Mouse (Mus musculus): ENCODE data around the gene Lhx4. TPM values are rescaled to one million over a fixed set of nuclear protein-coding genes. Genes with fewer than 3 reads are reported as not detected.

The Lhx4 gene
- polyA plus RNA-seq, 1 experiment from 2014 or later, result 0.33 TPM

DNA sequence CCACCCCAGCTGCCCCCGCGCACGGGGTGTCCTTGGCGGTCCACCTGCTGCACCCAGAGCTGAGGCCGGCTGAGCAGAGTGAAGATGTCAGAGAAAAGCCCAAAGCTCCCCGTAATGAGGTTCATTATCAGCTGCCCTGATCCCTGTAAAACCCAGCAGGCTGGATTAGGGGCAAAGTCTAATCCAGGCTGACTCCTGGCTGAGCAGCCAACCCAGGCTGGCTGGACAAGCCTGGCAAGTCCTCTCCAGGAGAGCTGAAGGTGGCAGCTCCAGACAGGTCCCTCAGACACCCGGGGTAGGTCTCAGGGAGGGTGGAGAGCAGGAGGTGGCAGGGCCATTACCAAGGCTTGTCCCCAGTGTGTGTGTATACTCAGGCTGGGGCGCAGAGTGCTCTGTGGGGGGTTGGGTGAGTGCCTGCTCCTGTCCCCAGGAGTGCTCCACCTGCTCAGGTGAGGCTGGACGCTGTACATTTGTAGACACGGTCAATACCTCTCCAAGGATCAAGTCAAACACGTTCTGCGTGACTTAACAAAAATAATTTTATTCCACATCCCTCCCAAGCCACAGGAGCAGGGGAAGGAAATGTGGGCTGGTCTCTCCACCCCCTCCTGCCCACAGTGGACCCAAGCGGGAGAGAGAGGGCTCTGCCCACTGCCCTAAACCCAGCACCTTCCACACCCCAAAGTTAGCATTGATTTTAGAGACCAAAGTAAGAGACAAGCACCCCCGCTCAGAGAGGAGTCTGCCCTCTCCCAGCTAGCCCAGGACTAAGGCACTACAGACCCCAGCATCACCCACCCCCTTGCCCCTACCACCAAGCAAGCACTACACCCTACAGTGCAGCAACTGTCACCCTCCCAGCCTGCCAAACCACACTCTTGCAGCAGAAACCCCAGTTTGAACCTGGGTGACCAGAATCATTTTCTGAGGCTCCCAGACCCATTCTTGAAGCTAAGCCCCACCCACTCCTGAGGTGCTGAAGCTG is 26.4 kb upstream of the Lhx4 start:
- peaks cover 19% of the 10 kb centered on the region for H3K36me3 ChIP-seq
- no peak for ATAC-seq (replicated peaks)
- H3K9ac ChIP-seq (replicated peaks), result no peak overlapping the region
- H3K9me3 ChIP-seq, result no peaks in the 10 kb centered on the region
- H3K4me1 ChIP-seq, result no peaks in the 10 kb centered on the region
- no peak overlapping the region for H3K27ac ChIP-seq (replicated peaks)
- 48% methylated on average over 14 of the region's 14 CpGs for WGBS
- H3K4me3 ChIP-seq, result no peak overlapping the region
- H3K27me3 ChIP-seq, result no peaks in the 10 kb centered on the region
- no peak overlapping the region for H3K4me2 ChIP-seq (replicated peaks)

DNA sequence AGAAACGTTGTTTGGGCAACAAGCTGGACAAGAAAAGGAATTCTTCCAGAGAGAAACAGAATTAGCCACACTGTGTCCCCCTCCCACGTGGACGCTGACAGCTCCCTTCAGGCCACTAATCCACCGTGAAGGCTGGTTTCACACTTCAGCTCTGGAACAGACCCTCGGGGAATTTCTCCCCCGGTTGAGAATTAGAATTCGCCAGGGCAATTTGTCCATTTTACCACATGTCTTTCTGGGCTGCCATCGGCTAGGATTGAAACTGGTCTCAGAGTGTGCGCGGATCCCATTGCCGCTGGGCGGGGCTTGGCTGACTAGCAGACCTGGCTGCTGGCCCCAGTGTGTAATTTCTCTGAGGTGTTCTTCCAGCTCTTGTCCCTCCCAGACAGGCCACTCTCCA is 7.7 kb upstream of the Lhx4 start:
- Histone ChIP-seq H3K4me3 (no peak overlapping the region), H3K9me3 (no peaks in the 10 kb centered on the region), H3K9ac (replicated peaks) (no peak overlapping the region), H3K4me1 (no peaks in the 10 kb centered on the region), H3K4me2 (replicated peaks) (no peak overlapping the region), H3K27me3 (0 out of 2 replicates have a peak, but pooled peaks cover under 1% of the 10 kb centered on the region), H3K27ac (replicated peaks) (no peak overlapping the region), H3K36me3 (no peaks in the 10 kb centered on the region)
- WGBS, result 53% methylated on average over 12 of the region's 12 CpGs
- no peak; the same call in 1 of the 2 replicates for ATAC-seq (replicated peaks)

DNA sequence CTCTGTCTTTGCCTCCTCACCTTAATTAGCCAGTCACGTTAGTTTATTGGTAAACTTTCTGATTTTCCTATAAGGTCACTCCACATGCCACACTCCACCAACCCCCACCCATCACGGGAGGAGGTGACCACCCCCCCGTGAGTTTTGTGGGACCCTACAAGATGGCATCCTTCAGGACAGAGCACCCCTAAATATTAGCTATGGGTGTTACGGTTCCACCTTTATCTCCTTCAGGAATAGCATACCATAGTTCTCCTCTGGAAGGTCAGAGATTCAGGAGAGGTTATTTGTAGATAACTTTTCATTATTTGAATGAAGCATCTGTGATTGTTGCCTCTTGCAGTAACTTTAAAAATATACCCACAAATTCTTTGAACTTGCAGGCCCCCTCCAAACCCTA is 7.2 kb upstream of the Lhx4 start:
- Histone ChIP-seq H3K4me1 (no peaks in the 10 kb centered on the region), H3K4me3 (no peak overlapping the region), H3K9ac (replicated peaks) (no peak overlapping the region), H3K27me3 (peaks cover 5% of the 10 kb centered on the region; the same call in 1 of the 2 replicates), H3K27ac (replicated peaks) (no peak overlapping the region), H3K9me3 (no peaks in the 10 kb centered on the region), H3K36me3 (no peaks in the 10 kb centered on the region), H3K4me2 (replicated peaks) (no peak overlapping the region)
- 83% methylated on average over 4 of the region's 4 CpGs for WGBS
- ATAC-seq (replicated peaks), result no peak

DNA sequence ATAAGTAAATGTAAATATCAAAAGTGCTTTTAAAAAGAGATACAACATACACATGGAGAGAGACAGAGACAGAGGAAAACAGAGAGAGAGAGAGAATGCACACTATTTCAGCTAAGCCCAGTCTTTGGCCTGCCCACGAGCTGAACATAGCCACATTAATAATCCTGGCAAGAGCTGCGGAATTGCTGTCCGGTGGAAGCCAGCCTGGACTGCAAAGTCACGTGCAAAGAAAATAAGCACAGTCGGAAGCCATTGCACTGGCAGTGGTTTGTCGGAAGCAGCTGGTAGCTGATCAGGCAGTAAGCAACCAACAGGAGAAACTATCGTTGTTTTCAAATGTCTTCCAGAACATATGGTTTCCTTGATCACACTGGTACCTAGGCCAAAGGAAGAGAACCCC is 6.1 kb upstream of the Lhx4 start:
- Histone ChIP-seq H3K4me1 (no peaks in the 10 kb centered on the region), H3K4me2 (replicated peaks) (no peak overlapping the region), H3K9me3 (no peaks in the 10 kb centered on the region), H3K27ac (replicated peaks) (no peak overlapping the region), H3K4me3 (no peak overlapping the region), H3K9ac (replicated peaks) (no peak overlapping the region), H3K36me3 (no peaks in the 10 kb centered on the region), H3K27me3 (peaks cover 13% of the 10 kb centered on the region)
- WGBS, result 74% methylated on average over 7 of the region's 7 CpGs
- ATAC-seq (replicated peaks), result no peak

DNA sequence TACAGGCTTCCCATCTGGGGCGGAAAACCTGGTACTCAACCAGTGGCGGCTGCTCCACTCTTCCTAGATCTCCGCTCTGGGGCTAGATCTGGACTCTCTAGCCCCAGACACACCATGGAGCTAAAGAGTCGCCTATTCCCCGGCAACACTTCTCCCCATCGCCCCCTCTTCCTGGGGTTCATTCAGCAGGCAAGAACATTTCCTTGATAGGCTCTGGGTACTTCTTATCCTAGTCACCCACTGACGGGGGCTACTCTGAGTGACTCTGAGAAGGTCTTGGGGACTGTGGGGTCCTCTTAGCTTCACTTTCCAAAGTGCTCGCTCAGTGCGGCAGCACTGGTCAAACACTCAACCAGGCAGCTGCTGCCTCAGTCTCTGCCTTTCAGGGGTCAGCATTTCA is 1.9 kb upstream of the Lhx4 start:
- H3K4me2 ChIP-seq (replicated peaks), result no peak overlapping the region
- H3K27me3 ChIP-seq, result peaks cover 45% of the 10 kb centered on the region
- WGBS, result 75% methylated on average over 9 of the region's 9 CpGs
- no peak for ATAC-seq (replicated peaks)
- no peak overlapping the region for H3K9ac ChIP-seq (replicated peaks)
- no peak overlapping the region for H3K4me3 ChIP-seq
- no peaks in the 10 kb centered on the region for H3K9me3 ChIP-seq
- H3K36me3 ChIP-seq, result no peaks in the 10 kb centered on the region
- H3K4me1 ChIP-seq, result no peaks in the 10 kb centered on the region
- H3K27ac ChIP-seq (replicated peaks), result no peak overlapping the region

DNA sequence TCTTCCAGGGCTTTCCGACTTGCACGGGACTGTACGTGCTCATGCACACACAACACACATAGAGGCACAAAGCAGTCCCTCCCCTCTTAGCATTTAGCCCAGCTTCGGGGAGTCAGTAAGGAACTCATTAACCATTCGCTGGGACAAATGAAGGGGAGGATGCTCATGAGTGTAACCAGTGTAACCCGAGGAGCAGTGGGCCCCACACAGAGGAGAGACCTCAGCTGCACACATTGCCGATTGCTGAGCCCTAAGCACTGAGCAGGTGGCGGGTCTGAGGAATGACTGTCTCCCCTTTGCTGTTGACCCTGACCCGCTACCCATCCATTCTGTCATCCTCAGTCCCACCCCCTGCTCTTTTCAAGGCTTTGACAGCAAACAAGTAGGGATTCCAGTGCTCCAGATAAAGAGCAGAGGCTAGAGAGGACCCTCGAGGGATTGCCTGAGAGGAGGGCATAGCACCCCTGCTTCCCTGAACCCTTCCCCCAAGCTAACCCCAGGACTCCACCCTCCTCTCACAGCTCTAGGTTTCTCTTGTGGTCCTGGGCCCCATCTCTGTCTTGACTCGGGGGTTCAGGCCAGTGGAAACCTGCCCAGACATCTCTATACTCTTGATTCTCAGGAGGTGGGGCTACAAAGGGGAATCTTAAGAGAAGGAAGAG is 836 bp downstream of the Lhx4 start:
- Histone ChIP-seq H3K4me3 (no peak overlapping the region), H3K27ac (replicated peaks) (no peak overlapping the region), H3K4me1 (no peaks in the 10 kb centered on the region), H3K9ac (replicated peaks) (no peak overlapping the region), H3K36me3 (no peaks in the 10 kb centered on the region), H3K4me2 (replicated peaks) (no peak overlapping the region), H3K9me3 (no peaks in the 10 kb centered on the region), H3K27me3 (peaks cover 71% of the 10 kb centered on the region)
- 7% methylated on average over 11 of the region's 11 CpGs for WGBS
- ATAC-seq (replicated peaks), result no peak

DNA sequence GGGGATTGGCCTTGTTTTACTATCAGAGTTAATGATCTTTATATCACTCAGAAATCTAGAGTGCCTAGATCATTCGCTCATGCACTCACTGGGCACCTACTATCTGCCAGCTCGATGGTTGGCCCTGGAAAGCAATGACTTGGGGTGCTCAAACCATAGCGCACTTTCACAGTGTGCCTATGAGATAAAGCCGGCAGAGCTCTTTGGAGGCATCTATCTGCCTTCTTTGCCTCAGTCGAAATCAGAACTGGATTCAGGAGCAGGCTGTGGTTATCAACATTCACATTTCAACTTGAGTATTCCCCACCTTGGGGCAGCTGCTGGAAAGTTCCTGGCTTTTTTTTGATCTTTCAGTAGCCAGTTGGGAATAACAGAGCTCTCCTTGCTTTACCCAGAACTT is 3.6 kb downstream of the Lhx4 start:
- no peaks in the 10 kb centered on the region for H3K9me3 ChIP-seq
- no peak for ATAC-seq (replicated peaks)
- no peak overlapping the region for H3K4me3 ChIP-seq
- H3K4me2 ChIP-seq (replicated peaks), result no peak overlapping the region
- H3K27ac ChIP-seq (replicated peaks), result no peak overlapping the region
- H3K36me3 ChIP-seq, result no peaks in the 10 kb centered on the region
- peaks cover 73% of the 10 kb centered on the region for H3K27me3 ChIP-seq
- H3K9ac ChIP-seq (replicated peaks), result no peak overlapping the region
- 84% methylated on average over 5 of the region's 5 CpGs for WGBS
- peaks cover 1% of the 10 kb centered on the region for H3K4me1 ChIP-seq

DNA sequence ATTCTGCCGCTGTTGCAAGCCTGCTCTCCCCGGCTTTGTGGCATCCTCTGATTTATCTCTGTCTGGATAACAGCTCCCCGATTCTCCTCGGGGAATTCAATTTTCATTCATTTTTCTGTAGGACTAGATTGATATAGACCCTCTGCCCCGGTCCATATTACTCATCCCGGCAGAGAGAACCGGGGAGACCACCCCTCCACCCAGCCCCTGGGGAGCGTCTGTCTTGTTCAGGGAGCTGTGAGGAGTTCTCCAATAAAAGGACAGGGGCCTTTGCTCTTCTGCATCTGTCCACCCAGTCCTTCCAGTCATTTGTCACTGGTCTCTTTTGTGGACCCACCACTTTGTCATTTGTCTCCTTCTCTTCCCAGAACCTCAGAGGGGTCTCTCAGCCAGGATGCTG is 4.5 kb downstream of the Lhx4 start:
- H3K9ac ChIP-seq (replicated peaks), result no peak overlapping the region
- 9% methylated on average over 8 of the region's 8 CpGs for WGBS
- H3K36me3 ChIP-seq, result no peaks in the 10 kb centered on the region
- peaks cover 10% of the 10 kb centered on the region for H3K4me1 ChIP-seq
- H3K4me3 ChIP-seq, result no peak overlapping the region
- ATAC-seq (replicated peaks), result no peak
- peaks cover 78% of the 10 kb centered on the region for H3K27me3 ChIP-seq
- no peak overlapping the region for H3K27ac ChIP-seq (replicated peaks)
- no peaks in the 10 kb centered on the region for H3K9me3 ChIP-seq
- H3K4me2 ChIP-seq (replicated peaks), result no peak overlapping the region

DNA sequence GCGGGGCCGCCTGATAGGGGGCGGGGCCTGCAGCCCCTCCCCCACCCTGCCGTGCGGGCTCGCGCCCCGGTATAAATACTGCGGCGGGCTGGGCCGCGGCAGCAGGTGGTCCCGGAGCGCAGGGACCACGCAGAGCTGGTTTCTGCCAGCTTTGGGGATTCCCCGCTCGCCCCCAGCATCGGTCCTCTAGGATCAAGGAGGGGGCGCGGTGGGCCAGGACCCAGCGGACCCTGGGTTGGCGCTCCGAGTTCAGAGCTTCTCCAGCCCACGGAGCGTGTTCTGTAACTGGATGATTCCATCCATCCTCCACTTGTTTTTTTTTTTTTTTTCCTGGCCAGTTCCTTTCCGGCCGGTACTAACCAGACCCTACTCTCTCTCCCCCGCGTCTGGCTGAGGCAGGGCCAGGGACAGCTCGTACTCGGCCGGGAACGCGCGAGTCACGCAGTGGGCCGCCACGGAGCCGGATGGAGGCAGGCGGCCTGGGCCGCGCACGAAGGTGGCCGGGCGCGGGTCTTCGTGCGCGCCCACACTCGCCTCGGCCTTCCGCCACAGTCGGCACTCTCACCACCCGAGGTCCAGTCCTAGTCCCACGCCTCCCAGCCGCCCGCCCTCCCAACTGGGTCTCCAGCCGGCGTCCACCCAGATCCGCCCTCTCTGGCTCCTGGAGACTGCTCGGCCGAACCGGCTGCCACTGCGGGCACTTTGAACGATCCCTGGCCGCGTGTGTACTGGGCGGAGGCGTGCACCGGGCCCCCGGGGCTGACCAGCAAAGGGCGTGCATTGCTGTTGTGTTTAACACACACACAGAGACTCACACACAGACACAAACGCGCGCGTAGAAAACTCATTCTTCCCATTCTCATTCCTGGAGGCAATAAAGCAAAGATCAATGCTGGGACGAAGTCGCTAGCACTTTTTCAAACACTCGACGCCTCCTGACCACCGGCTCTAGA is 8.8 kb downstream of the Lhx4 start:
- Histone ChIP-seq H3K9ac (replicated peaks) (peak overlapping the region; percentile 32; the same call in 1 of the 2 replicates), H3K4me3 (peak overlapping the region; percentile 47), H3K36me3 (no peaks in the 10 kb centered on the region), H3K4me2 (replicated peaks) (peak overlapping the region; percentile 88), H3K9me3 (no peaks in the 10 kb centered on the region), H3K27me3 (peaks cover 78% of the 10 kb centered on the region), H3K4me1 (peaks cover 28% of the 10 kb centered on the region), H3K27ac (replicated peaks) (no peak overlapping the region)
- WGBS, result under 1% methylated on average over 81 of the region's 81 CpGs
- peak; percentile 64 for ATAC-seq (replicated peaks)

DNA sequence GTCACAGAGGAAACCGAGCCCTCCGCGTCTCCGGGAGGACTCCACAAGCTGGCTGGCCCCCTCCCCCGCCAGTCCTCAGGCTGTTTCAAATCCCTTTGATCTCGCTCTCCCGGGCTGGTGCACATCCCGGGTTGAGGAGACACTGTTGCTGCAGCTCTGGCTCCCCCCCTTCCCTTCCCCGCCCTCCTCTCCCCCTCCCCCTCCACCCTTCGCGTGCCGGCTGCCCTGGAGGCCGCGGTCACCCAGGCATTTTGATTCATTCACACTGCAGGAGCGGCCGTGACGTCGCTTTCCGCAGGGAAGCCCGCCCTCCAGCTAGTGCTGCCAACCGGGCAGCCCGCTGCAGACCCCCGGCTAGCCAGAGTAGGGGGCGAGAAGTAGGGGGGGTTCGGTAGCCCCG is 9.5 kb downstream of the Lhx4 start:
- H3K27ac ChIP-seq (replicated peaks), result no peak overlapping the region
- H3K9ac ChIP-seq (replicated peaks), result peak overlapping the region; percentile 32; the same call in 1 of the 2 replicates
- H3K4me3 ChIP-seq, result peak overlapping the region; percentile 47
- H3K27me3 ChIP-seq, result peaks cover 78% of the 10 kb centered on the region
- WGBS, result under 1% methylated on average over 26 of the region's 26 CpGs
- peak; percentile 71 for ATAC-seq (replicated peaks)
- peaks cover 28% of the 10 kb centered on the region for H3K4me1 ChIP-seq
- H3K36me3 ChIP-seq, result no peaks in the 10 kb centered on the region
- peak overlapping the region; percentile 88 for H3K4me2 ChIP-seq (replicated peaks)
- H3K9me3 ChIP-seq, result no peaks in the 10 kb centered on the region

DNA sequence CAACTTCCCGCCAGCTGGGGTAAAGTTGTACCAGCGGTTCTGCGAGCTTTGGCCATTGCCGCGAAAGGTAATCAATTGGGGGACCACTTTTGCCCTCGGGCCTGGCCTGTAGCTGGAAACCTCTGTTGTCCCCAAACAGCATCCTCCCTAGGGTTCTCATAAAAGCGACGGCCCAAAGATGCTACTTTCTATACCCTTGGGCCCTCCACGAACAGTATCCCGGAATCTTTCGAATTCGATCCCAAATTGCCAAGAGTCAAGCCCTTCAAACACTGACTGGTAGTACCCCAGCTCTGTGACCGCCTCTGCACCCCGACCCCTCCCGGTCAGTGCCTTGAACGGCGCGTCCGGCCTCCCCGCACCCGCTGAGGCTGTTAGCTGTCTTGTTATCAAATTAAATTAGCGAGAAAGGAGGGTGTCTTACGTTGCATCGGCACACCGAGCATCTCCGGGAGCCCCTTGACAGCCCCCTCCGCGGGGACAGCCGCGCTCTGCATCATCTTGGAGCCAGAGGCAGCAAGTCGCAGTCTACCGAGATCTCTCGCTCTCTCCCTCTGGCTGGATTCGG is 10.0 kb downstream of the Lhx4 start:
- peak overlapping the region; percentile 32; the same call in 1 of the 2 replicates for H3K9ac ChIP-seq (replicated peaks)
- under 1% methylated on average over 34 of the region's 34 CpGs for WGBS
- peak overlapping the region; percentile 47 for H3K4me3 ChIP-seq

More for the DNA sequence above, 10.0 kb downstream of the Lhx4 start:
- Histone ChIP-seq H3K4me2 (replicated peaks) (peak overlapping the region; percentile 88), H3K36me3 (no peaks in the 10 kb centered on the region), H3K27me3 (peaks cover 77% of the 10 kb centered on the region), H3K9me3 (no peaks in the 10 kb centered on the region), H3K4me1 (peaks cover 28% of the 10 kb centered on the region), H3K27ac (replicated peaks) (no peak overlapping the region)
- peak; percentile 21 for ATAC-seq (replicated peaks)
